Mouse (Mus musculus) neural tube, postnatal 0 days (tissue): Measurements from ENCODE around the gene Gm5741. TPM values are rescaled to one million over a fixed set of nuclear protein-coding genes. Genes with fewer than 3 reads are reported as not detected.

Source experiments
- microRNA-seq: library from miRNA; unstranded; fragments of <30 nt; microRNA quantifications from one replicate; pipeline ENCODE4, GENCODE M21; 2016
- polyA plus RNA-seq: library from polyadenylated mRNA; unstranded; fragments of >200 nt; fragmentation: Nextera tagmentation; extraction: Ambion mirVana; gene quantifications from 2 replicates; pipeline ENCODE4 v1.2.1, GENCODE M21; 2015

Gm5741 gene
- polyA plus RNA-seq: not detected in 2 replicates

GRCm38 (mm10) chr8:85067982-85068381 is at the start of gene Gm5741:
Gm5741 (minus strand) TSS chr8:85067982.

GRCm38 (mm10) chr8:85083108-85083813 is 15.5 kb upstream of the Gm5741 start, which contains the start of gene Man2b1:
Man2b1 (plus strand) TSS chr8:85083270.

GRCm38 (mm10) chr8:85081216-85081555 is 13.4 kb upstream of the Gm5741 start, which contains the start of gene Wdr83:
Wdr83 (minus strand) TSS chr8:85081306.

GRCm38 (mm10) chr8:85080532-85081215 is 12.9 kb upstream of the Gm5741 start, which contains the start of gene Wdr83os:
Wdr83os (plus strand) TSS chr8:85080740.

GRCm38 (mm10) chr8:85071514-85072281 is 3.9 kb upstream of the Gm5741 start, which contains the start of gene Dhps:
Dhps (plus strand) TSS chr8:85071757.

GRCm38 (mm10) chr8:85059879-85060616 is 7.7 kb downstream of the Gm5741 start, which contains the start of gene Fbxw9:
Fbxw9 (plus strand) TSS chr8:85060055.

GRCm38 (mm10) chr8:85036718-85037365 is 30.9 kb downstream of the Gm5741 start, which contains the start of gene Tnpo2:
Tnpo2 (plus strand) TSS chr8:85036915.

GRCm38 (mm10) chr8:85026670-85027515 is 40.9 kb downstream of the Gm5741 start, which contains the start of gene Trir:
Trir (plus strand) TSS chr8:85026823.

GRCm38 (mm10) chr8:85025098-85025932 is 42.5 kb downstream of the Gm5741 start, which contains the start of gene Asna1:
Asna1 (minus strand) TSS chr8:85025281.

Small RNA genes within 50 kb of the gene (microRNA-seq; reads per million reads assigned to microRNA genes)
- gene Gm23388: not detected
- gene Mir7070: 1.5 reads per million

Other genes starting within 250 kb of the Gm5741 start
- 15.3 TPM in 2 replicates for gene Dand5, start 245.2 kb downstream of the Gm5741 start, polyA plus RNA-seq
- 47.5 and 50.9 TPM in 2 replicates for gene Gadd45gip1, start 236.5 kb downstream of the Gm5741 start, polyA plus RNA-seq
- gene Rad23a, start 227.3 kb downstream of the Gm5741 start, polyA plus RNA-seq: 96.2 and 103 TPM in 2 replicates
- gene Calr, start 221.0 kb downstream of the Gm5741 start, polyA plus RNA-seq: 450 and 531 TPM in 2 replicates
- gene Farsa, start 211.0 kb downstream of the Gm5741 start, polyA plus RNA-seq: 81.3 and 92.5 TPM in 2 replicates
- gene Syce2, start 195.9 kb downstream of the Gm5741 start, polyA plus RNA-seq: 57.4 and 59.5 TPM in 2 replicates
- gene Gcdh, start 174.1 kb downstream of the Gm5741 start, polyA plus RNA-seq: 39.3 and 46.9 TPM in 2 replicates
- gene Klf1, start 166.1 kb downstream of the Gm5741 start, polyA plus RNA-seq: 0.32 and 0.45 TPM in 2 replicates
- 8.1 and 8.6 TPM in 2 replicates for gene Dnase2a, start 159.4 kb downstream of the Gm5741 start, polyA plus RNA-seq
- gene Mast1, start 130.6 kb downstream of the Gm5741 start, polyA plus RNA-seq: 66.1 and 78.5 TPM in 2 replicates
- gene Rtbdn, start 121.0 kb downstream of the Gm5741 start, polyA plus RNA-seq: 3.0 and 4.9 TPM in 2 replicates
- gene Gm49661, start 98.5 kb downstream of the Gm5741 start, polyA plus RNA-seq: not detected in 2 replicates
- gene Prdx2, start 98.4 kb downstream of the Gm5741 start, polyA plus RNA-seq: 803 and 820 TPM in 2 replicates
- 52.7 and 61.5 TPM in 2 replicates for gene Rnaseh2a, start 98.2 kb downstream of the Gm5741 start, polyA plus RNA-seq
- 8.8 and 9.0 TPM in 2 replicates for gene Junb, start 89.3 kb downstream of the Gm5741 start, polyA plus RNA-seq
- gene Hook2, start 77.4 kb downstream of the Gm5741 start, polyA plus RNA-seq: 24.5 and 30.2 TPM in 2 replicates
- 0.19 TPM in 1 of 2 replicates, not detected in the other for gene Best2, start 53.5 kb downstream of the Gm5741 start, polyA plus RNA-seq
- 139 and 141 TPM in 2 replicates for gene Asna1, start 42.7 kb downstream of the Gm5741 start, polyA plus RNA-seq
- 157 and 167 TPM in 2 replicates for gene Trir, start 41.2 kb downstream of the Gm5741 start, polyA plus RNA-seq
- 45.5 and 47.6 TPM in 2 replicates for gene Tnpo2, start 31.1 kb downstream of the Gm5741 start, polyA plus RNA-seq
- gene Fbxw9, start 7.9 kb downstream of the Gm5741 start, polyA plus RNA-seq: 66.7 and 79.1 TPM in 2 replicates
- gene Dhps, start 3.8 kb upstream of the Gm5741 start, polyA plus RNA-seq: 131 and 132 TPM in 2 replicates
- 127 and 135 TPM in 2 replicates for gene Wdr83os, start 12.8 kb upstream of the Gm5741 start, polyA plus RNA-seq
- 34.8 and 42.5 TPM in 2 replicates for gene Wdr83, start 13.3 kb upstream of the Gm5741 start, polyA plus RNA-seq
- 20.5 and 24.7 TPM in 2 replicates for gene Man2b1, start 15.3 kb upstream of the Gm5741 start, polyA plus RNA-seq
- 3.0 and 3.6 TPM in 2 replicates for gene Zfp791, start 55.1 kb upstream of the Gm5741 start, polyA plus RNA-seq
- gene Cks1brt, start 83.9 kb upstream of the Gm5741 start, polyA plus RNA-seq: not detected in 2 replicates
- gene Olfr371, start 158.0 kb upstream of the Gm5741 start, polyA plus RNA-seq: not detected in 2 replicates
- gene Orc6, start 231.7 kb upstream of the Gm5741 start, polyA plus RNA-seq: 67.2 and 68.6 TPM in 2 replicates
- 134 and 147 TPM in 2 replicates for gene Vps35, start 231.8 kb upstream of the Gm5741 start, polyA plus RNA-seq